Mouse (Mus musculus) ZHBTc4 (cell line): ENCODE results near the gene Limk2.

Experiments used
- DNase-seq: peaks from one replicate; pipeline ENCODE4 v3.0.0-alpha.2; 2011; ENCODE audit warnings: low read depth, low spot score

Limk2 gene

GRCm38 (mm10) chr11:3334711-3335316 lies 74.2 kb downstream of the Limk2 start:
- DNase-seq = peak; percentile 46

GRCm38 (mm10) chr11:3334141-3334710 lies 74.8 kb downstream of the Limk2 start:
- DNase-seq = no peak

GRCm38 (mm10) chr11:3333111-3333695 lies 75.8 kb downstream of the Limk2 start:
- no peak for DNase-seq

- DNase-seq = peak; percentile 99
Measured at GRCm38 (mm10) chr11:3331756-3332642, 77.0 kb downstream of the Limk2 start.

GRCm38 (mm10) chr11:3330991-3331750 lies 77.8 kb downstream of the Limk2 start:
- DNase-seq = no peak

- DNase-seq = peak; percentile 64
Measured at GRCm38 (mm10) chr11:3330566-3330965, 78.4 kb downstream of the Limk2 start.

- no peak for DNase-seq
Measured at GRCm38 (mm10) chr11:3329891-3330451, 79.0 kb downstream of the Limk2 start, which contains the start of gene Pik3ip1. Pik3ip1 (plus strand) TSS chr11:3330401.

DNA sequence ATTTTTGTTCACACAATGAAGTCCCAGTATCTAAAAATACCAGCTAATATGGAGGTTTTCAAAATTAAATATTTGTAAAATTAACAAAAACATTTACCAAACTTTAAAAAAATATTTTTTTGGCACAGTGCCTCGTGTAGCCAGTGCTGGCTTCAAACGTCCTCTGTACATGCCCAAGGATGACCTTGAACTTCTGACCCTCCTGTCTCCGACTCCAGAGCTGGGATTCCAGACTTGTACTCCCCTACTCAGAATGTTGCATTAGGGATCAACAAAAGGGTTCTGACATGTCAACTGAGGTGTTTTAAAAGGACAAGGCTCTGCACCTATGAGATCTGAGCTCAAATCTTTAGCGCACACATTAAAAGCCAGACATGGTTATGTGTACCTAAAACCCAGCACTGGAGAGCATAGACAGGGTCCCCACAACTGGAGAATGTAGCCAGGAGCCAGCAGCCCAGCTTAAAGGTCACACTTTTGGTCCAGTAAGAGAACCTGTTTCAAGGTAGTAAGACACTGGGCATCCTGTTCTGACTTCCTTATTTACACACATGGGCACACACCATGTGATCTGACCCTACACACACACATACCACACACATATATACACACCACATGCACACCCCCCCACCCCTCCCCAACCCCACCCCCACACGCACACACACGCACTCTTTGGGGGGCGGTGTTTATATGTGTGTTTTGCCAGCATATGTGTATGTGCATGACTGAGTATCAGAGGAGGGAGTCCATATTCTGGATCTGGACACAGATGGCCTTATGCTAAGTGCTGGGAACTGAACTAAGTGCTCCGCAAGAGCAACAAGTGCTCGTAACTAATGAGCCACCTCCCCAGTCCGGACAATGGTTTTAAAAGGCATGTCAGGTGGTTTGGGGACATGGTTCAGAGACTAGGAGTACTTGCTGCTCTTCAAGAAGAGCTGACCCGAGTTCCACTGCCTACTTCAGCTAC lies 79.9 kb downstream of the Limk2 start:
- DNase-seq = no peak

- DNase-seq = no peak
Measured at GRCm38 (mm10) chr11:3328271-3328670, 80.7 kb downstream of the Limk2 start.

DNA sequence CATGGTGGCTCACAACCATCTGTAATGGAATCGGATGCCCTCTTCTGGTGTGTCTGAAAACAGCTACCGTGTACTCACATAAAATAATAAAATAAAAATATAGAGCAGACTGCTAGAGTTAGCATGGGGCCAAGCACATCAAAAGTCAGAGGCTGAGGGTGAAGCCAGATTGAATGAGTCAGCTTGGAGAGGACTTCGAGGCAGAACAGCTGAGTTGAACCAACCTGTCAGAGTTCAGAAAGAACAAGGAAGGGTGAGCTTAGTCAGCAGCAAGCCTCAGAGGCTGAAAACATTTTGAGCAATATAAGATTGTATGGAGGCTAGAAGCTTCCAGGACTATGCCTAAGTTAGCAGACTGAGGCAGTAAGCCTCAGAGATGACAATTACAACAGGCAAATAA lies 90.7 kb downstream of the Limk2 start:
- DNase-seq = no peak

- peak; percentile 95 for DNase-seq
Measured at GRCm38 (mm10) chr11:3314148-3314547, 94.8 kb downstream of the Limk2 start.

DNA sequence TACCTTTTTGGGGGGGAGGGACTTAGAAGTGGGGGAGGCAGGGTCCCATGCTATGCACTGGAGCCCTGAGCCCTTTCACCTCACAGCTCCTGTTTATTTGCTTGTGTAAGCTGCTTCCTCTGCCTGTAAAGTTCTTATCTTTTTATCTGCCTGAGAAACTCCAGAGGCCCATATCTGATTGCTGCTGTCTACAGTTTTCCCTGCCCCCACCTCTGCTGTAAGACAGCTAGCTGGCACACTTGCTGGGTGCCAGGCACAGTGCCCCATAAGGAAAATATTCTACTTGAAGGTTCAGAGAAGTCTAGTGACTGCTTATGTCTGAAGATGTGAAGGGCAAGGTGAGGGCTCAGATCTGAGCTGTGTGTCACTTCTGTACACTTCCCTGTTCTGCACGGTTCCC lies 95.7 kb downstream of the Limk2 start:
- DNase-seq = no peak

DNA sequence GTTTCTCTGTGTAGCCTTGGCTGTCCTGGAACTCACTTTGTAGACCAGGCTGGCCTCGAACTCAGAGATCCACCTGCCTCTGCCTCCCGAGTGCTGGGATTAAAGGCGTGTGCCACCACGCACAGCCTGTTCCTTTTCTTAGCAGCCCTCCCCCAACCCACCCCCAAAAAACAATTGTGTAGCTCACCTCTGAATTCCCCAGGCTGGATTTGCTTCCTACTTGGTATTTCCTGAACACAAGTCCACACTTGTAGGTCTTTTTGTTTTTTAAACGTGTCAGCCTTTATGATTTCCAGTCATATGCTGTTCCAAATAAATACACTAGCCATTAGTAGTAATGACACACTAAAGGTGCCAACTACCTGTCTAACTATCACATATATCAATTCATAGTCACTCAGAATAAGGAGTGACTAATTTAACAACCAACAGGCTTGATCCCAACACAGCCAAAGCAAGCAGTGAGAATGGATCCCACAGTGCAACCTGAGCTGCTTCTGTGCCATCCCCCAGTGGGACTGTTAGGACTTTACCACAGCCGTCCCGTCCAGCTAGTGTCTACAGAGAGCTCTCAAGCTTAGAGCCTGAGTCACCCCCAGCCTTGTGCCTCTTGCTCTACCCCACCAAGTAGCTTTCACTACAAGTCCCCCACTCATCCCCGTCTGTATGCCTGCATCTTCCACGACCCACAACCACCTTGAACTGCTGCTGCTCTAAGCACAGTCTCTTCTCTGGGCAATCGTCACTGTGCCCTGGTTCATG lies 97.2 kb downstream of the Limk2 start:
- no peak for DNase-seq

DNA sequence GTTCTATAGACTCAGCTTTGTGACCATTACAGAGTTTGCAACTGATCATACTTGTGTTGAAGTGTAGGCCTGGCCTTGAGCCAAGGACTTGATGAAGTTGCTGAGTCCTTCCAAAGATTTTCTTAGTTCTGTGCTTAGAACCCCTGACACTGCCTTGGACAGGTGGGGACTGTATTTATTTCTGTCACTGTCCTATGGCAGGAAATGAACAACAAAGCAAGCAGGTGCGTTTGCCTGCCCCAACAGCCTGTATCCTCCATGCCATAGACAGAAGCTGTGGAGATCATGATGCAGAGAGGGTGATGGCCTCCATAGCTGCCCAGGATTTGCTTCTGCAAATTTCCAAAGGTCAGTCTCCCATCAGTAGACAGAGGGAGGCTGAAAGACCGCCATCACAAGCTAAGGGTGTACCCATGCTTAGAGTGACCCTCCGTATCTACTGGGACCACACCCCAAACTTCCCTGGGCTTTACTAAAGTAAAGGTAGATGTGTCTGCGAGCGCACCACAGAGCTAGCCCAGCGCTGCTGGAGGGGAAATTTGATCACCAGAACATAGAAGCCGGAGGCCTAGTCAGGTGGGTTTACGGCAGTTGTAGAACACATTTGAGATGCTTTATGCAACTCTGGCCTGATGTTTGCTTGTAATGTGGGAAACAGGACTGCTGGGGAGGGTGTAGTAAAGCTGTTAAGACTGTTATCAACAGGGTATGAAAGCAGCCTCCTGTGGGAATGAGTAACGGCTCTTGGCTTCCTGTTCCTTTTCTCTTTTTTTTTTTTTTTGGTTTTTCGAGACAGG lies 98.0 kb downstream of the Limk2 start:
- DNase-seq = no peak

DNA sequence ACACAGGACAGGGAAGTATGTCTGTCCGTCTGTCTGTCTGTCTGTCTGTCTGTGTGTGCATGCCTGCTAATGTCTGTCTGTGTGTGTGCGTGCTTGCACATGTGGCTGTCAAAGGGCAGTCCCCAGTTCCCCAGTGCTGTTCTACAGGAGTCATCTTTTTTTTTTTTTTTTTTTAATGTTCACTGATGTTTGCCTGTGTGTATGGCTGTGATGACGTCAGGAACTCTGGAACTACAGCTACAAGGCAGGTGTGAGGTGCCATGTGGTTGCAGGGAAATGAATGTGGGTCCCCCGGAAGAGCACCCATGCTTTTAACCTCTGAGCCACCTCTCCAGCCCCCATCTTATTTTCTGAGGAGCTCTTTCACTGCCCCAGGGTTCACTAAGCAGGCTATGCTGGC lies 99.1 kb downstream of the Limk2 start:
- DNase-seq = no peak

DNA sequence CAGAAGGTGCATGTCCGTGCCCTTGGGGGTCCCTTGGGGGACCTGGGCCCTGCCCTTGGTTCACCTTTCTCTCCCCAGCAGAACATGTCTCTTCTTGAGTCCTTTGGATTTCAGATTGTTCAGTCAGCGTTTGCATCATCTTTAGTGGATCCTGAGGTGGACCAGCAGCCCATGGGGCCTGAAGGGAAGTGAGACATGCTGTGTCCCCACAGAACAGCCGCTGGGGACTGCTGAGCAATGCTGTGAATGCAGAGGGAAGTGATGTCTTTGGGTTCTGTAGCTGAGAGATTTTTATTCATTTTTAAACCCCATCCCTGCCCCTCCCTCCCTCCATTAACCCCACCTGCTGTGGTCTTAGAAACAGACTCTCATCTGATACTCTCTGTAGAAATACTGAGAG lies 101.1 kb downstream of the Limk2 start:
- DNase-seq = no peak

DNA sequence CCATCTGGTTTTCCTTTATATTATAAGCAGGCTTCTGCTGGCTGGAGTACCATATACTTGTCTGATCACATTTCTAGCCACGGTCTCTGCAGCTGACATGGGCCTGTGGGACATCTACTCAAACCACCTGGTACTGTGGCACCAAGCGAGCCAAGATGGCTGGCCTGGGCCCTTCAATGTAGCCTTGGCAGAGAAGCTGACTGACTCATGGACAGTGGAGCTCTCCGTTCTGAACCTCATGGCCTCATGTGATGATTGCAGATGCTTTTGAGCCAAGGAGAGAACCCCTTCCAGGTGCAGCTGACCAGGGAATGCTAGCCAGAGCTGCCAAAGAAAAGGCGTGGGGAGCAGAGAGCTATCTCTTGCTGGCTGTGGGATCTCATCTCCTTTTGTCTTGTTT lies 103.2 kb downstream of the Limk2 start:
- DNase-seq = no peak

- peak; percentile 70 for DNase-seq
Measured at GRCm38 (mm10) chr11:3302792-3303191, 106.2 kb downstream of the Limk2 start.
